Mouse (Mus musculus) liver, embryonic 11.5 days (tissue): ENCODE data around the gene Acbd6. TPM values are rescaled to one million over a fixed set of nuclear protein-coding genes. Genes with fewer than 3 reads are reported as not detected.

Experiments
- ATAC-seq: fragments of 200-750 bp; cut with Nextera tagmentation; replicated peaks from 2 replicates; pipeline ENCODE4 v1.8.0; 2017; ENCODE audit warnings: moderate number of reproducible peaks, mild to moderate bottlenecking, moderate TSS enrichment, moderate library complexity; ENCODE audit not compliant: low FRiP score
- DNase-seq: peaks from one replicate; pipeline ENCODE4 v3.0.0-alpha.2; 2017; ENCODE audit warnings: low spot score
- H3K27ac ChIP-seq: fragments of 300-500 bp; sonication (generic); 2 replicates; pipeline ENCODE4 v1.5.1; 2014; ENCODE audit warnings: mild to moderate bottlenecking, low read depth, low read length, control low read depth
- H3K27me3 ChIP-seq: fragments of 300-500 bp; sonication (generic); replicated peaks from 2 replicates; pipeline ENCODE4 v1.6.1; 2014; ENCODE audit warnings: low read length, mixed read lengths; ENCODE audit not compliant: control insufficient read depth, insufficient read depth
- H3K36me3 ChIP-seq: fragments of 300-500 bp; sonication (generic); 2 replicates; pipeline ENCODE4 v1.6.1; 2014; ENCODE audit warnings: mild to moderate bottlenecking, low read length, moderate library complexity, mixed read lengths; ENCODE audit not compliant: control insufficient read depth, insufficient read depth
- H3K4me1 ChIP-seq: fragments of 300-500 bp; sonication (generic); replicated peaks from 2 replicates; pipeline ENCODE4 v1.6.1; 2014; ENCODE audit warnings: low read length, mixed read lengths; ENCODE audit not compliant: control insufficient read depth, insufficient read depth
- H3K4me2 ChIP-seq: fragments of 300-500 bp; sonication (generic); 2 replicates; pipeline ENCODE4 v1.6.1; 2014; ENCODE audit warnings: mild to moderate bottlenecking, control low read depth, moderate library complexity
- H3K4me3 ChIP-seq: fragments of 300-500 bp; sonication (generic); 2 replicates; pipeline ENCODE4 v1.5.1; 2014; ENCODE audit warnings: low read depth, low read length, control low read depth
- H3K9ac ChIP-seq: fragments of 300-500 bp; sonication (generic); 2 replicates; pipeline ENCODE4 v1.6.1; 2014; ENCODE audit warnings: low read depth, low read length, control low read depth
- H3K9me3 ChIP-seq: fragments of 300-500 bp; sonication (generic); 2 replicates; pipeline ENCODE4 v1.6.1; 2016; ENCODE audit warnings: low read length, inconsistent platforms, mixed read lengths; ENCODE audit not compliant: control insufficient read depth
- whole genome bisulfite sequencing: fragments of 180-500 bp; shearing (Covaris S2); extraction: QIAGEN DNeasy Blood & Tissue Kit; methylation state at CpG from one replicate; pipeline ENCODE4 v1.1.7; 2014; 5-methylcytosine and 5-hydroxymethylcytosine counted together
- polyA plus RNA-seq: library from polyadenylated mRNA; unstranded; fragments of >200 nt; fragmentation: Nextera tagmentation; extraction: Ambion mirVana; gene quantifications from 2 replicates; pipeline ENCODE4 v1.2.1, GENCODE M21; 2014

Gene Acbd6
- 101 and 106 TPM in 2 replicates for polyA plus RNA-seq

DNA sequence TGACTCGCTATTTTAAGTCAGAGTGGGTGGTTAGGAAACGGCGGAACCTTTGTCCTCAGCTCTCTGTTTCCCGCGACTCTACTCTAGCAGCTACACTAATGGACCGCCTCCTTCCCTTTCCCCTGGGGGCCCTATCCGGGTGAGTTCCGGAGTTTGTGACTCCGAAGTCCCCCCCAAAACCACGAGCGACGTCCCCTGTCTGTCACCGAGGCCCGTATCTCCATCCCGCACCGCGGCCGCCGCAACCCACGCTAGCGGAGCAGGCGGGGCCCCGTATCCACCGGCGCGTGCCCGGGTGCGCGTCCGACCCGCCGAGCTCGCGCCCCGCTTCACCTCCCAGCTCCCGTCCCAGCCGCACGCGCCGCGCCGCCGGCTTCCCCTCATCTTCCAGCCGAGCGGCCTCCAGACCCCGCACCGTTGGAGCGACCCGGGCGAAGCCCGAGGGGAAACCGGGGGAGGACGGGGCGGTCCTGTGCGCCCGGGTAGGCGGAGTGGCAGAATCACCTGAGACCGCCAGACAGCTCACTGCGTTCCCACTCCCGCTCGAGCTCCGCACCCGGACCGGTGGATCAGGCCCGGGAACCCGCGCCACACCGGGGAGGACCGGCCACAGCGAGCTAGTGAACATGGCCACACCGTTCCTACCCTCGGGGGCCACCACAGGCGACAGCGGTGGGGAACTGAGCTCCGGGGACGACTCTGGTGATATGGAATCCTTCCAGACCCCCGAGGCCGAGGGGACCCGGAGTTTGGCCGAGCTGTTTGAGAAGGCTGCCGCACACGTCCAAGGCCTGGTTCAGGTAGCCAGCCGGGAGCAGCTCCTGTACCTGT lies at the start of gene Acbd6:
Gene Acbd6, plus strand, starts transcription at position 109 of the 831 bp plus-strand sequence.
- Histone ChIP-seq H3K4me1 (peaks cover 26% of the 10 kb centered on the region), H3K36me3 (no peaks in the 10 kb centered on the region; the same call in 1 of the 2 replicates), H3K4me3 (peak within 1 kb of the TSS; percentile 97), H3K4me2 (peak within 1 kb of the TSS; percentile 67), H3K9me3 (no peaks in the 10 kb centered on the region), H3K27me3 (no peaks in the 10 kb centered on the region), H3K27ac (peak within 1 kb of the TSS; percentile 79), H3K9ac (peak within 1 kb of the TSS; percentile 96)
- peak; percentile 84 for ATAC-seq
- DNase-seq = peak; percentile 86
- under 1% methylated on average over 83 of the region's 83 CpGs for WGBS

GRCm38 (mm10) chr1:155510263-155510662 lies 47.7 kb upstream of the Acbd6 start:
- no peak overlapping the region for H3K4me3 ChIP-seq
- DNase-seq (no peak), ATAC-seq (no peak)
- H3K27ac ChIP-seq = no peak overlapping the region
- H3K4me1 ChIP-seq = no peaks in the 10 kb centered on the region
- no peak overlapping the region for H3K9ac ChIP-seq
- no peaks in the 10 kb centered on the region for H3K36me3 ChIP-seq
- 0 out of 2 replicates have a peak, but pooled peaks cover 3% of the 10 kb centered on the region for H3K9me3 ChIP-seq
- H3K27me3 ChIP-seq = no peaks in the 10 kb centered on the region
- no peak overlapping the region for H3K4me2 ChIP-seq
- 64% methylated on average over 10 of the region's 10 CpGs for WGBS

DNA sequence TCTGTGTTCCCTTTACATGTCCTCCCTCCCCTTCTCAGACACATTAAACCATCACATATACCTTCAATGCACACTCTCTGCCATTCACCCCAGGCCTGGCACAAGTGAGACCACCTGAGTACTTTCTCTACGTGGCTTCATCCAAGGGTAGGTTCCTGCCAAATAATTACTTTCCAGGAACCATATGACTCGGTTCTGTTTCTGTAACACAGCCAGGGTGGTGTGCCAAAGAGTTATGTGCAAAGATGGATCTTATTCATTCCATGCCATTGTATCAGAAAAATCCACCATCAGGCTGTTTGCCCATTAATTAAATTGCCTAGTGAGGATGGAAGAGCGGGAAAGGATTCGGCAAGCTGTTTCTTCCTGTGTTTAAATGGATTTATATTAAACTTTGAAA lies 42.1 kb upstream of the Acbd6 start:
- no peaks in the 10 kb centered on the region for H3K9me3 ChIP-seq
- no peak overlapping the region for H3K4me3 ChIP-seq

DNA sequence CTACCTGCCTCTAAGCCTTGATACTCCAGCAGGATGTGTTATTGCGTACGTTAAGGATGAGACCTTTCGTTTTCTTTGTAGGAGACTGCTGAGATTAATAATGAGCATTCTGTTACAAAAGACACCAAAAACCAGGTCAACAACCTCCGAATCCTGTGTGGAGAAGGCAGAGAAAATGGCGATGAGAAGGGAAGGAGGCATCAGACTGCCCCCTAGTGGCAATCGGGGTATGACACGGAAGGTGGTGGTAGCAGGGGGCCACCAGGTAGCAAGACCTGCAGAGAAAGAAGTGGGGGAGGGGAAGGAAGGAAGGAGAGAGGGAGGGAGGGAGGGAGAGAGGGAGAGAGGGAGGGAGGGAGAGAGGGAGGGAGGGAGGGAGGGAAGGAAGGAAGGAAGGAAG lies 41.3 kb upstream of the Acbd6 start:
- Histone ChIP-seq H3K9ac (no peak overlapping the region), H3K36me3 (no peaks in the 10 kb centered on the region), H3K27ac (no peak overlapping the region), H3K27me3 (no peaks in the 10 kb centered on the region), H3K4me3 (no peak overlapping the region), H3K4me2 (no peak overlapping the region), H3K4me1 (no peaks in the 10 kb centered on the region), H3K9me3 (no peaks in the 10 kb centered on the region)
- DNase-seq (no peak), ATAC-seq (no peak)
- WGBS = 40% methylated on average over 7 of the region's 7 CpGs

More for the DNA sequence above, 42.1 kb upstream of the Acbd6 start:
- DNase-seq (no peak), ATAC-seq (no peak)
- no peaks in the 10 kb centered on the region for H3K4me1 ChIP-seq
- H3K9ac ChIP-seq = no peak overlapping the region
- H3K36me3 ChIP-seq = no peaks in the 10 kb centered on the region
- H3K27ac ChIP-seq = no peak overlapping the region
- no peaks in the 10 kb centered on the region for H3K27me3 ChIP-seq
- H3K4me2 ChIP-seq = no peak overlapping the region
- WGBS = 89% methylated on average over 4 of the region's 4 CpGs

- no peak overlapping the region for H3K27ac ChIP-seq
- no peak overlapping the region for H3K9ac ChIP-seq
- no peak overlapping the region for H3K4me2 ChIP-seq
- 74% methylated on average over 5 of the region's 5 CpGs for WGBS
- ATAC-seq = no peak
- no peak for DNase-seq
- H3K36me3 ChIP-seq = no peaks in the 10 kb centered on the region
- no peaks in the 10 kb centered on the region for H3K4me1 ChIP-seq
- no peaks in the 10 kb centered on the region for H3K9me3 ChIP-seq
- no peaks in the 10 kb centered on the region for H3K27me3 ChIP-seq
- no peak overlapping the region for H3K4me3 ChIP-seq
These were observed 40.9 kb upstream of the Acbd6 start for GRCm38 (mm10) chr1:155517060-155517459.

- Histone ChIP-seq H3K27ac (no peak overlapping the region), H3K4me2 (no peak overlapping the region), H3K27me3 (no peaks in the 10 kb centered on the region), H3K9ac (no peak overlapping the region), H3K4me3 (no peak overlapping the region), H3K9me3 (no peaks in the 10 kb centered on the region), H3K36me3 (no peaks in the 10 kb centered on the region), H3K4me1 (no peaks in the 10 kb centered on the region)
- DNase-seq (no peak), ATAC-seq (no peak)
- WGBS = 89% methylated on average over 4 of the region's 4 CpGs
These were observed 37.6 kb upstream of the Acbd6 start for GRCm38 (mm10) chr1:155520285-155520684.

DNA sequence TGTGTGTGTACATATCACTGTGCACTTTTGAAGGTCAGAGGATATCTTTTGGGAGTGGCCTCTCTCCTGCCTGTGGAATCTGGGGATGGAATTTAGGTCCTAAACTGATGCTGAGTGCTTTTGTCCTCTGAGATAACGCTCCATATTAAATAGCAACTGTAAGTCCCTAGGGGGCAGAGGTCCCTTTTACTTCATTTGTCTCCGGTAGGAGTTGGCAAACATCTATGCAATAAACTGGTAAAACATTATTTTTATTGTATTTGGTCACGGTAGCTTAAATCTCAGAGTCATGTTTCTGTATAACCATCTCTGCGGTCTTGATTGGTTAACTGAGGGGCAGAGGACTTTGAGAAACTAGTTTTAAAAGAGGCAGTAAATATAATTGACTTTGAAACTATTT lies 35.4 kb upstream of the Acbd6 start:
- Histone ChIP-seq H3K9me3 (no peaks in the 10 kb centered on the region), H3K27ac (no peak overlapping the region), H3K27me3 (0 out of 2 replicates have a peak, but pooled peaks cover 2% of the 10 kb centered on the region), H3K4me1 (no peaks in the 10 kb centered on the region), H3K9ac (no peak overlapping the region), H3K36me3 (no peaks in the 10 kb centered on the region), H3K4me2 (no peak overlapping the region), H3K4me3 (no peak overlapping the region)
- no peak for ATAC-seq
- DNase-seq = no peak
- 84% methylated on average over 4 of the region's 4 CpGs for WGBS

- Histone ChIP-seq H3K4me1 (peaks cover 3% of the 10 kb centered on the region; the same call in 1 of the 2 replicates), H3K9me3 (no peaks in the 10 kb centered on the region), H3K9ac (no peak overlapping the region), H3K27ac (no peak overlapping the region), H3K4me3 (no peak overlapping the region), H3K27me3 (0 out of 2 replicates have a peak, but pooled peaks cover 2% of the 10 kb centered on the region), H3K4me2 (no peak overlapping the region), H3K36me3 (no peaks in the 10 kb centered on the region)
- 61% methylated on average over 5 of the region's 5 CpGs for WGBS
- no peak for ATAC-seq
- no peak for DNase-seq
These were observed 31.7 kb upstream of the Acbd6 start for GRCm38 (mm10) chr1:155526176-155526575.
